In the genomic region with DNA sequence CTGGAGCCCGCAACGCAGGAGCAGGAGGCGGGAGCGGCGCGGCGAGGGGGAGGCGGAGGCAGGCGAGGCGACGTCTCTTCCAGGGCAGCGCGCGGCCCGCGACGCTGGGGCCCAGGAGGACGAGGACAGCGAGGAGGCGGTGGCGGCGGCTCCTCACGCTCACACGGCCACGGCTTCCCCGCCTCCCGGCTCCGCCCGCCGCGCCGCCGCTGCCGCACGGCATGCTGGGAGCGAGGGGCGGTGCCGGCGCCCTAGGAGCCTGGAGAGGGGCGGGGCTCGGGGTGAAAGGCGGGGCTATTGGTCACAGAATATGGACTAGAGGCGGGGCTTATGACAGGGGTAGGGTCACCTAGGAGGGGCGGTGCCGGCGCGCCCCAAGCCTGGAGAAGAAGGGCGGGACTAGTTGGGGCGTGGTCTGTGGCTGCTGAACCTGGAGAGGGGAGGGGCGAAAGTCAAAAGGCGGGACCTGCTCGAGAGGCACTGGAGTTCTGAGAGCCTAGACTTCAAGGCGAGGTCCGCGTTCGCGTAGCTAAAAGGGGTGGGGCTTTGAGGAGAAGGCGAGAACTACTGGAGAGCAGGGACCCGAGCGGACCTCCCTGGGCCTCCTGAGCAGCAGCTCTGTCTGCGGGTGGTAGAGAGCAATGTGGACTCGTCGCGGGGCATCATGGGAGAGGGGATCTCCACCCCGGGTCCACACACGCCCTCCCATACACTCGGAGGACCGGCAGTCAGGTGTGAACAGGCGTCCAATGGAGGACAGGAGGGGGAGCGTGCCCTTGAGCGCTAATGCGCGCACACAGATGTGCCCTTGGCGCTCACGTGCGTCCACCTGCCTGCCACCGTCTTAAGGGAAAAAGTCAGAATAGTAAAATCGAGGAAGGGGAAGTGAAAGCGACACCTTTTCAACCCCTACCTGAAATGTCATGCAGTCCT, we compare ENCODE assay signal across 8 mouse cellular contexts. TPM values are rescaled to one million over a fixed set of nuclear protein-coding genes. Genes with fewer than 3 reads are reported as not detected.
DNase-seq lines count a peak whose midpoint lies in the region; ATAC-seq lines count a peak whose summit lies in the region.

A gene (minus strand): TSS at position 218 of the 933 bp plus-strand sequence.

- H3K9me3 ChIP-seq in heart, embryonic 10.5 days = no peaks in the 10 kb centered on the region
- no peaks in the 10 kb centered on the region for H3K9me3 ChIP-seq in kidney, embryonic 15.5 days (replicated peaks)

- peak; percentile 100 for DNase-seq in B cell, adult 2 months
- peak; percentile 98 for DNase-seq in brain, adult 2 months (ENCODE audit: low read depth, low spot score)
- DNase-seq in heart, embryonic 10.5 days (ENCODE audit: low spot score) = peak; percentile 99
- DNase-seq in liver = peak; percentile 100
- peak; percentile 99 to 100 for DNase-seq in spleen, postnatal 4 days (ENCODE audit: low spot score in 2 of 2)

- peak within 1 kb of the TSS; percentile 92 for H3K4me3 ChIP-seq in heart, embryonic 10.5 days
- H3K4me3 ChIP-seq in kidney, embryonic 15.5 days (replicated peaks) = peak within 1 kb of the TSS; percentile 96

- no peaks in the 10 kb centered on the region for H3K27me3 ChIP-seq in heart, embryonic 10.5 days (ENCODE audit: insufficient read depth, poor library complexity, severe bottlenecking)
- no peaks in the 10 kb centered on the region for H3K27me3 ChIP-seq in kidney, embryonic 15.5 days

- peak within 1 kb of the TSS; percentile 96 for H3K27ac ChIP-seq in heart, embryonic 10.5 days
- H3K27ac ChIP-seq in kidney, embryonic 15.5 days = peak within 1 kb of the TSS; percentile 96

- WGBS in heart, embryonic 10.5 days = 1% methylated on average over 70 of the region's 79 CpGs
- WGBS in kidney, embryonic 15.5 days = 1% methylated on average over 61 of the region's 79 CpGs

- H3K36me3 ChIP-seq in heart, embryonic 10.5 days = no peaks in the 10 kb centered on the region
- no peaks in the 10 kb centered on the region for H3K36me3 ChIP-seq in kidney, embryonic 15.5 days

- peak within 1 kb of the TSS; percentile 91 for H3K9ac ChIP-seq in kidney, embryonic 15.5 days

- H3K4me1 ChIP-seq in heart, embryonic 10.5 days = peaks cover 11% of the 10 kb centered on the region; the same call in 1 of the 2 replicates
- H3K4me1 ChIP-seq in kidney, embryonic 15.5 days = peaks cover 15% of the 10 kb centered on the region

- H3K4me2 ChIP-seq in kidney, embryonic 15.5 days = peak within 1 kb of the TSS; percentile 78

- peak; percentile 90 for ATAC-seq in erythroblast, adult 5-6 weeks (replicated peaks; ENCODE audit: low FRiP score, poor library complexity, severe bottlenecking)
- peak; percentile 98 for ATAC-seq in kidney, embryonic 15.5 days (replicated peaks; ENCODE audit: low FRiP score)
- peak; percentile 96 for ATAC-seq in monocyte, adult 5-6 weeks (replicated peaks; ENCODE audit: insufficient number of reproducible peaks, low FRiP score, low TSS enrichment, poor library complexity, severe bottlenecking)

RNA-seq across cellular contexts. Expression of the gene that starts here (rescaled TPM):
- 11.1 and 26.3 TPM in 2 replicates for total RNA-seq in erythroblast, adult 5-6 weeks (2015; ENCODE audit: low replicate concordance)
- 14.5 and 16.7 TPM in 2 replicates for total RNA-seq in erythroblast, adult 5-6 weeks (2017; ENCODE audit: low replicate concordance)
- polyA plus RNA-seq in heart, embryonic 10.5 days (2016; fragmentation: Nextera tagmentation; extraction: Ambion mirVana) = 12.4 and 13.6 TPM in 2 replicates
- polyA plus RNA-seq in kidney, embryonic 15.5 days (2015; fragmentation: Nextera tagmentation; extraction: Ambion mirVana) = 17.3 and 19.0 TPM in 2 replicates
- total RNA-seq in monocyte, adult 5-6 weeks (2017) = 80.6 to 144 TPM (median 86.0 TPM) in 3 replicates

Comparison
In these comparisons a context has a peak if more than half of its experiments do, and no peak if none do; other contexts are left out.
1. Peak in every context shown above with its lines: DNase-seq, ATAC-seq, H3K4me3 ChIP-seq and H3K27ac ChIP-seq.